Mouse (Mus musculus) olfactory bulb, adult 2 months (tissue): ENCODE results near the gene Abl2. TPM values are rescaled to one million over a fixed set of nuclear protein-coding genes. Genes with fewer than 3 reads are reported as not detected.
A peak's percentile ranks its signal among the peaks of the same experiment; 100 is the strongest.

ENCODE experiments used
- H3K27ac ChIP-seq: fragments of 200-500 bp; 2 replicates; pipeline ENCODE4 v1.5.1; 2012; ENCODE audit warnings: low read depth, low read length; ENCODE audit not compliant: insufficient read depth
- H3K4me1 ChIP-seq: fragments of 200-500 bp; 2 replicates; pipeline ENCODE4 v1.6.1; 2012; ENCODE audit warnings: low read length; ENCODE audit not compliant: control insufficient read depth, insufficient read depth
- H3K4me3 ChIP-seq: fragments of 200-500 bp; 2 replicates; pipeline ENCODE4 v1.5.1; 2012; ENCODE audit warnings: mild to moderate bottlenecking, low read depth, low read length, moderate library complexity; ENCODE audit not compliant: insufficient read depth
- CTCF ChIP-seq: fragments of 200-500 bp; IDR thresholded peaks from 2 replicates; pipeline ENCODE4 v1.5.1; 2012; ENCODE audit warnings: low read depth, mild to moderate bottlenecking, low read length, moderate library complexity; ENCODE audit not compliant: insufficient read depth
- POLR2A ChIP-seq: fragments of 200-500 bp; IDR thresholded peaks from 2 replicates; pipeline ENCODE4 v1.6.1; 2012; ENCODE audit warnings: mild to moderate bottlenecking, low read depth, low read length, moderate library complexity; ENCODE audit not compliant: insufficient read depth
- WGBS: fragments of 180-500 bp; shearing (Covaris S2); methylation state at CpG from one replicate; pipeline ENCODE4 v1.1.7; 2018; 5-methylcytosine and 5-hydroxymethylcytosine counted together
- polyA plus RNA-seq: library from polyadenylated mRNA; stranded (reverse); fragments of >200 nt; gene quantifications from 2 replicates; pipeline ENCODE4 v1.2.4, GENCODE M21; 2012; ENCODE audit warnings: low replicate concordance; ENCODE audit not compliant: missing spikeins, insufficient read depth, insufficient read length

The Abl2 gene
- polyA plus RNA-seq, 1 experiment = not detected

DNA sequence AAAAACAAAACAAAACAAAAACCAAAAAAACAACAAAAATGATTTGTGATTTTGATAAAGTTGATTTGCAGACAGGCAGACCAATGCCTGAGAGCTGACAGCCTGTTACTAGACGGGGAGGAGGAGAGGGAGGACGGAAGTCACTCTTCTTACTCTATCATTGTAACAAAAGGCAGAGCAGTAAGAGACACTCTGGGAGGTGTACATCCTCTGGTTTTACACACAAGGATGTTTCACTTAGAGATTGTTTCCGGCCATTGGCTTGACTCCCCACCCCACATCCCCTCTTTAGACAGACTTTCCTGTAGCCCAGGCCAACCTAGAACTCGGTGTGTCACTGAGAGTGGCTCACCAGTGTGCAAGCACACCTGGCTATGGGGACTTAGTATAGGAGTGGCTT is 11.0 kb downstream of the Abl2 start:
- peaks cover 8% of the 10 kb centered on the region for H3K4me1 ChIP-seq
- 76% methylated on average over 4 of the region's 4 CpGs for WGBS
- H3K27ac ChIP-seq = peak overlapping the region; percentile 46; the same call in 1 of the 2 replicates
- no peak overlapping the region for H3K4me3 ChIP-seq
- TF ChIP-seq POLR2A (no peak), CTCF (no peak)

DNA sequence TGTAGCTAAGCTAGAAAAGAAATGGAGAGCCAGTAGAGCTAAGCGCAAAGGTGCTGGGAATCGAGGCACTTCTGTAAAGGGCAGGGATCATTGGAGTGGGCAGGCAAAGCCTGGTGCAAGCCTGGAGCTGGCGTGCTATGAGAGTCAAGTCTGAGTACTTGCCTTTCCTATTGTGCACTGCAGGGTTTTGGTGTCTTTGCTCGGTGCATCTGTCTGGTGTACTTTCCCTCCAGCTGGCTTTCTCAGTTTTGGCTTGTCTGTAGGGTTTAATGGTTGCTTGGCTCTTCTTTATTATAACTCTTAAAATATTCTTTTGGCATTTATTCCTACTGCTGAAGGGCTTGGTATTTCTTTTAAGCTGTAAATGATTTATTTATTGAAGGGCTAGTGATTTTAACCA is 14.4 kb downstream of the Abl2 start:
- 44% methylated on average over 4 of the region's 4 CpGs for WGBS
- TF ChIP-seq POLR2A = no peak
- no peak for TF ChIP-seq CTCF
- H3K27ac ChIP-seq = peak overlapping the region; percentile 8; the same call in 1 of the 2 replicates
- H3K4me3 ChIP-seq = no peak overlapping the region
- peaks cover 9% of the 10 kb centered on the region for H3K4me1 ChIP-seq

DNA sequence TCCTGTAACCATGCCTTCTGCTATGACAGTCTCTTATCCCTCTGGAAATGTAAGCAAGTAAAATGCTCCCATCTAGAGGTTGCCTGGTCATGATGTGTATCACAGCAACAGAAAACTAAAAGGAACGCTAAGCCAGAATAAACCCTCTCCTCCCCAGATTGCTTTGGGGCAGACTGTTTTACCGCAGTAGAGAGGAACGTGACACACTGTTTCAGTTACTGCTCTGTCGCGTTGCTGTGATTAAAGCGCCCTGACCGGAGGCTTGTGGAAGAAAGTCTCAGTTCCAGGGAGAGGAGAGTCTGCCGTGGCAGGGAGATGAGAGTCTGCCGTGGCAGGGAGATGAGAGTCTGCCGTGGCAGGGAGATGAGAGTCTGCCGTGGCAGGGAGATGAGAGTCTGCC is 22.6 kb downstream of the Abl2 start:
- peak overlapping the region; percentile 74 for H3K27ac ChIP-seq
- WGBS = 13% methylated on average over 11 of the region's 11 CpGs

DNA sequence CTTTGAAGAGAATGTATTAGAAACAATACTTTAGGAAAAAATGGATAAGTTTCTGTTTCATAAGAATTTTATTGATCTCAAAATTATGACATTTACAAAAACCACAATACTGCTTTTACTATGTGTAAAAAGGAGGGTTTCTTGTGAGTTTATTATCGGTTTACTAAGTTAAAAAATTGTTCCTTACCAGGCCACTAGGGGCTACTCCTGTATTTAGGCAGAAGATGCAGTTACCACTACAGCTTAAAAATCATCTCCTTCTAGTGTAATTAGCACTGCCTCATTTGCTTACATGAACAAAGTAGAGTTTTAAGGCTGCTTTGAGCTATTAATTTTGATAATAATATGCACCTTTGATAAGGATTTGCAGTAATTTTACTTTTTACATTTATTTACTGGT is 25.6 kb downstream of the Abl2 start:
- TF ChIP-seq POLR2A (no peak), CTCF (no peak)
- no peak overlapping the region for H3K27ac ChIP-seq
- 21% methylated on average over 1 of the region's 1 CpGs for WGBS
- H3K4me1 ChIP-seq = peaks cover 11% of the 10 kb centered on the region
- H3K4me3 ChIP-seq = no peak overlapping the region

More for the DNA sequence above, 22.6 kb downstream of the Abl2 start:
- TF ChIP-seq CTCF (no peak), POLR2A (no peak)
- peaks cover 14% of the 10 kb centered on the region for H3K4me1 ChIP-seq
- peak overlapping the region; percentile 21 for H3K4me3 ChIP-seq

DNA sequence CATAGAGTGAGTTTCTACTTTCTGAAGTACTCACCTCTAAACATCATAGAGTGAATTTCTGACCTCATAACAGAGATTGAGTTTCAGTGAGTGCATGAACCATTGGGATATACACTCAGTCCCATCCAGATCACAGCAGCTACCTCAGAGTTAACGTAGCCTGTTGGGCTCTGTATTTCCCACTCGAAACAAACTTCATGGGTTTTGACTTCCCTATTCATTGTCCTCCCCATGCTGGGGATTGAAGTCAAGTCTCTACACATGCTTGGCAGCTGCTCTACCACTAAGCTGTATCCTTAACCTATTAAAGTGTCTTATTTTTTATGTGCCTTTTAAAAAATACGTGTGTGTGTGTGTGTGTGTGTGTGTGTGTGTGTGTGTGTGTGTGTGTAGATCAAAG is 26.9 kb downstream of the Abl2 start:
- no peak overlapping the region for H3K27ac ChIP-seq
- TF ChIP-seq CTCF = no peak
- no peak for TF ChIP-seq POLR2A
- H3K4me3 ChIP-seq = no peak overlapping the region
- H3K4me1 ChIP-seq = peaks cover 8% of the 10 kb centered on the region
- WGBS = 54% methylated on average over 3 of the region's 3 CpGs

DNA sequence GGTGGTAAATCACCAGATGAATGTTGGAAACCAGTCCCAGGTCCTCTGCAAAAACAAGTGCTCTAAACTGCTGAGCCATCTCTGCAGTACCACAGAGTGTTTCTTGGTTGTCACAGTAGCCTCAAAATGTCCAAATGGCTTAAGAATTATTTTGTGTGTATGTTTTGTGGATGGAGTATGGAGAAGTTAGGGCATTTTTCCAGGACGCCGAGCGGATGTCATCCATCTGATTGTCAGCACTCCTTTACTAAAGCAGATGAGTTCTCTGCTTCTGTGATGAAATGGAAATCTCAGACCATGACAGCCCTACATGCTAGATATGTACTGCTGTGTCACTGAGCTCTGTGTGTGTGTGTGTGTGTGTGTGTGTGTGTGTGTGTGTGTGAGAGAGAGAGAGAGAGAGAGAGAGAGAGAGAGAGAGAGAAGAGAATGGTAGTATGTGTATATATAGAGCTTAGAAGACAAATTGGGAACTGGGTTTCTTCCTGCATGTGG is 31.3 kb downstream of the Abl2 start:
- TF ChIP-seq POLR2A = no peak
- no peak for TF ChIP-seq CTCF

DNA sequence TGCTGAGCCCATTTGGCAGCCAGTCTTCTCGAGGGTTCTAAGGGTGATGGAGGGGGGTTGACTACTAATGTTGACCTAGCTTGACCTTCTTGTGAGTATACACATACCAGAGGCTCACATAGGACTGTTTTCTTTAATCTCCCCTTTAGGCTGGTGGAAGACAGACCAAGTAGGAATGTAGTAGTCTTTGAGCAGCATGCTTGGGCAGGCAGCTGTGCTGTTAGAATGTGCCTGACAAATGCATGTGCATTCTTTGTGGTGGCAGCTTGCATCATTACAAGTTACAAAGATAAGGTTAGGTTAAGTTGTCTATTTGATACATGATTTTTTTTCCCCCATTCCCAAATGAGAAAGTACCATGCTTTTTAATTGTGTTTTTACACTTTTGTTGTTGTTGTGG is 31.8 kb downstream of the Abl2 start:
- WGBS = 55% methylated on average over 1 of the region's 1 CpGs
- TF ChIP-seq POLR2A = no peak
- TF ChIP-seq CTCF = no peak
- H3K4me1 ChIP-seq = 0 out of 2 replicates have a peak, but pooled peaks cover 6% of the 10 kb centered on the region
- no peak overlapping the region for H3K27ac ChIP-seq
- no peak overlapping the region for H3K4me3 ChIP-seq

More for the DNA sequence above, 31.3 kb downstream of the Abl2 start:
- H3K4me3 ChIP-seq = no peak overlapping the region
- 0 out of 2 replicates have a peak, but pooled peaks cover 6% of the 10 kb centered on the region for H3K4me1 ChIP-seq
- no peak overlapping the region for H3K27ac ChIP-seq
- WGBS = 92% methylated on average over 3 of the region's 3 CpGs

DNA sequence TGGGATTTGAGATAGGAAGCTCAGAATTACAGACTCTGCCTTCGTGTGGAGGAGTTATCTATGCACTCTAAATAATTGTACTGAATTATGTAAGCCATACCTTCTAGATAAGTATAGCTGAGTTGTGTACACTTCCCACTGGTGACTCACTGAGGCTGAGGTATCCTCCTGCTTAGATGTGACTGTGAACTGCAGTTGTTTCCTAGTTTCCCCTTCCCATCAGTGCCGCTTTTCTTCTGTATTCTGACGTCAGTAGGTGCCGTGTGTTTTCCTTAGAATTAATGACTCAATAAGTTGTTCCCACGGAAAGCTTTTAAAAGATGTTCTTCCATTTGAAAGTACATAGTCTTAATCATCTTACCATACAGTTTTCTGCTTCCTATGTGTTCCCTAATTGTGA is 34.7 kb downstream of the Abl2 start:
- Histone ChIP-seq H3K4me1 (0 out of 2 replicates have a peak, but pooled peaks cover 8% of the 10 kb centered on the region), H3K4me3 (no peak overlapping the region), H3K27ac (no peak overlapping the region)
- whole genome bisulfite sequencing = 32% methylated on average over 5 of the region's 5 CpGs
- no peak for TF ChIP-seq POLR2A
- TF ChIP-seq CTCF = no peak

DNA sequence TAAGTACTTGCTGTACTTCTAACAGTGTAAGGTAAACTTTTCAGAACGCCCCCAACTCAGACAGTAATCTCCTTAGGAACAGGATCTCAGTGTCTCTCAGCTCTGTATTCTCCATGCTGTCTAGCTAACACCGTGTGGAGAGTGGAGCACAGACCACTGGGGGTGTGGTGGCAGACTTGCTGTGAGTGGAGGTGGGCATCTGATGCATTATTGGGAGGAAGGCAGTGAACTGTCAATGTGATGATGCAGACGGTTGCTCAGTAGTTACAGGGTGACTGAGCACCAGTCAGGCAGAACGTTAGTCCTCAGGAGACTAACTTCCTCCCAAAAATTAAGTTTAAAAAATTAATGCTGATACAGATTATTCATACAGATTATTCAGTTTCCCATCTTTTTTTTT is 38.5 kb downstream of the Abl2 start:
- TF ChIP-seq POLR2A (no peak), CTCF (no peak)
- WGBS = 74% methylated on average over 4 of the region's 4 CpGs
- Histone ChIP-seq H3K27ac (no peak overlapping the region), H3K4me1 (0 out of 2 replicates have a peak, but pooled peaks cover 2% of the 10 kb centered on the region), H3K4me3 (no peak overlapping the region)

DNA sequence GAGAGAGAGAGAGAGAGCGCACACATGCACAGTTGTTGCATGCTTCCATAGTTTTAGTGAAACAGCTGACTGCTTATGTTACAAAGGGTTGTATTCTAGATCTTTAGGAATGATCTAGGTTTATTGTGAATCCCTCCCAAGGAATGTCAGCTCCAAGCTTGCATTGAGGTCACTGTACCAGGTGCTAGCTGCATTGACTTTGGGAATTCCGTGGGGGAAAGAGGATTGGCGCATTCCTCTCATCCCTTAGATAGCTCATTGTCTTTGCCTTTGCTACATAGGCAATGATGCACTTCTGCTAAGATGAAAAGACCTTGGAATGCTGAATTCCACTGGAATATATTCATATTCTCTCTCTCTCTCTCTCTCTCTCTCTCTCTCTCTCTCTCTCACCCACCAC is 44.0 kb downstream of the Abl2 start:
- TF ChIP-seq CTCF (no peak), POLR2A (no peak)
- peaks cover 11% of the 10 kb centered on the region for H3K4me1 ChIP-seq
- H3K27ac ChIP-seq = no peak overlapping the region
- 81% methylated on average over 3 of the region's 3 CpGs for WGBS
- H3K4me3 ChIP-seq = no peak overlapping the region
